Mouse (Mus musculus) cerebellum, postnatal 36 days (tissue): ENCODE results near the gene Tmem219.
A peak's percentile ranks its signal among the peaks of the same experiment; 100 is the strongest.

Experiments
- DNase-seq, 2 experiments: peaks; one replicate each; pipeline ENCODE4 v3.0.0; 2021 to 2022; ENCODE audit warnings: mixed read lengths in 2 of 2

Gene Tmem219

GRCm38 (mm10) chr7:126861429-126862130, 61.1 kb downstream of the Tmem219 start, which contains the start of gene Hirip3:
TSS of gene Hirip3 (plus strand) at chr7:126861972.
- DNase-seq = peak; percentile 96

- DNase-seq = no peak
Observed at GRCm38 (mm10) chr7:126860987-126861386, 61.7 kb downstream of the Tmem219 start.

DNA sequence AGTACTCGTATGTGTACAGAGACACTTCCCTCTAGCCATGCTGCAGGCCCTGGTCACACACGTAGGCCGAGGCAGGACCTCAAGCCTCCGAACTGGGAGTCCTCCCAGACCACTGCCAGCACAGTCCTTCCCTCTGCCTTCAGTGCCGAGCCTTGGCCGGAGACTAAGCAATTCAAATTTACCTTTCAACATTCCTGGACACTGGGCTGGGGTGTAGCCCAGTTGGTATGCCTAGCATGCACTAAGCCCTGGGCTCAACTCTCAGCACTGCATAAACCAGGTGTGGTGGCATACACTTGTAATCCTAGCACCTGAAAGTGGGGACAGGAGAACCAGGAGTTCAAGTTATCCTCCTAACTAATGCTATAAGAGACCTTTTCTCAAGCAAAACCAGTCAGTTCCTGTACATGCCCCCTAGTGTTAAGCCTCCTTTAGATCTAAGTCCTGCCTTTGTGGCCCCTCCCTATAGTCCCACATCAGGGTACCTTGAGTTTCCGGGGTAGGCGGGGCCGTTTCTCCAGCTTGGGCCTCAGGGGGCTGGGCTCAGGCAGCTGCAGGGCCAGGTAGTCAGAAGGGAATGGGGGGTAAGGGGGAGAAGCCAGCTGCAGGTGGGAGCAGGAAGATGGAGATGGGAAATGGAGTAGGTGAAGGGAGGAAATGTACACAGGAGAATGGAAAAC, 65.8 kb downstream of the Tmem219 start:
- DNase-seq = no peak

GRCm38 (mm10) chr7:126855641-126856040, 67.1 kb downstream of the Tmem219 start:
- peak; percentile 37 to 39 for DNase-seq

GRCm38 (mm10) chr7:126853454-126853853, 69.3 kb downstream of the Tmem219 start:
- no peak for DNase-seq

- no peak for DNase-seq
Observed at GRCm38 (mm10) chr7:126851192-126851591, 71.5 kb downstream of the Tmem219 start.

GRCm38 (mm10) chr7:126850161-126850560, 72.6 kb downstream of the Tmem219 start:
- no peak for DNase-seq

- no peak for DNase-seq
Observed at GRCm38 (mm10) chr7:126848794-126849193, 73.9 kb downstream of the Tmem219 start.

DNA sequence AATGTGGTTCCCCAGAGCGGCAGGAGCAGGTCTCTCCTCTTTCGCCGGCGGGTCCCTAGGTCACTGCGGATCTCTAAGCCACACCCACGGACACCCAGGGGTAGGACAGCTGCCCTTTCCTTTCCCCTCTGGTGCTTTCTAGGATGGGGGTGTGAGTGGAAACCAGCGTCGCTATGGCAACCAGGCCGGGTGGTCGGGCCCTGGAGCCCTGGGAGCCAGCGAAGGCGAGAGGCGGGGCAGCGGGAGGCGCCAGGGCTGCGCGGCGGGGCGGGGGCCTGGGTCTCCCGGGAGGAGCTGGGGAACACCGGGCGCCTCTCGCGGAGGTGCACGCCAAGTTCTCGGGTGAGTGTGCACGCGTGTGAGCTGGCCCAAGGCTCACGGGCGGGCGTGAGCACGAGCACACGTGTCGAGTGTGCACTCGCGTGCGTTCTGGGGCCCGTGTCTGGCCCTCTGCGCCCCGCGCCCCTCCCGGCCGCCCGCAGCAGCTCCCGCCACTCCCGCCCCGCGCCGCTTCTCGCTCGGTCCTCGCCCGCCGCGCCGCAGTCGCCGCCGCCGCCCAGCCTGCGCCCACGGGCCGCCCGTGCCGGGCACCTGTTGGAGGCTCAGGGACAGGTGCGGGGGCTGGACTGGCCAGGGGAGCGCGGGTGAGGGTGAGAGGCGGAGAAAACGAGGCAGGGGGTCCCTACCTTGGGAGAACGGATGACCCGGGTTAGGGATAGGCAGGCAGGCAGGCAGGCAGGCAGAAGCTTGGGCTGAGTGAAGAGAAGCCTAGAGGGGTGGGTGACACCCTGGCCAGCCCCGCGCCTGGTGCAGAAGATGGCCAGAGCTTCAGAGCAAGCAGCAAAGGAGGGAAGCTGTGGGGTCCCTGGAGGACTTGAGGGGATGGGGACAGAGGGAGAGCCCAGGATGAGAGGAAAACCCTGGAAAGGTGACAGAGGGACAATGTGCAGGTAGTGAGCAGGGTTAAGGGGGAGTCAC, 75.0 kb downstream of the Tmem219 start:
- DNase-seq = no peak

DNA sequence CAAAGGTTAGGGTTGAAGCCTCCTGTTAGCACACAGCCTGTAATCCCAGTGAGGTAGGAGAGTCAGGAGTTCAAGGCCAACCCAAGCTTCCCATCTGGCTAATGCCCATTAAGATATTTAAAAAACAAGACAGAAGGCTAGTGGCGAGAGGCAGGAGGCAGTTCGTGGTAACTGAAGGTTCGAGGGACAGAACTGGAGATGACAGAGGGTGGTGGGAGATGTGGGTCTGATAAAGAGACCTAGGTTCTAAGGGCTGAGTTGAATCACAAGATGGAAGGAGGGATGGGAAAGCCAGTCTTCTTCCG, 75.6 kb downstream of the Tmem219 start, which contains the start of gene Doc2a:
Doc2a (plus strand) TSS at position 301 of the 305 bp plus-strand sequence.
- no peak for DNase-seq

DNA sequence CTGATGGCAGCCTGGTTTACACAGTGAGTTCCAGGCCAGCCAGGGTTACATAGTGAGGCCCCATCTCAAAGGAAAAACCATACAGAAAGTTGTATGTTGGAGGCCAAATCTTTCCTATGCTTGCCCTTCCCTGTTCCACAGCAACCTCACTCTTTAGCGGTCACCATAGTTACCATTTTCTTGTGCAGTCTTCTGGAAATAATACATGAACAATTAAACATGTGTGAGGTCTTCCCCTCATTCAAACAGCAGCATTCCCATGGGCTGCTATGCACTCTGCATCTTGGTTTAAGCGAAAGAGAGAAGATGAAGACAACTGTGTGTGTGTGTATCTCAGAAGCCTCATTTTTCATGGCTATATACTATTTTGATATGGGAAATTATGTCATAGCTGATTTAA, 77.2 kb downstream of the Tmem219 start:
- no peak for DNase-seq

- DNase-seq = no peak
Observed at GRCm38 (mm10) chr7:126843276-126843675, 79.4 kb downstream of the Tmem219 start.
